Mouse (Mus musculus) spleen, adult 2 months (tissue): ENCODE measurements around the gene Pou2f2.

Experiments used
- CTCF ChIP-seq: fragments of 200-500 bp; IDR thresholded peaks from 2 replicates; pipeline ENCODE4 v1.5.1; 2011; ENCODE audit warnings: mild to moderate bottlenecking, inconsistent platforms; ENCODE audit not compliant: insufficient read depth, insufficient read length, insufficient replicate concordance; ENCODE audit errors: extremely low read depth
- POLR2A ChIP-seq: fragments of 200-500 bp; IDR thresholded peaks from 2 replicates; pipeline ENCODE4 v1.6.1; 2011; ENCODE audit warnings: low read depth, low read length, inconsistent platforms

DNA sequence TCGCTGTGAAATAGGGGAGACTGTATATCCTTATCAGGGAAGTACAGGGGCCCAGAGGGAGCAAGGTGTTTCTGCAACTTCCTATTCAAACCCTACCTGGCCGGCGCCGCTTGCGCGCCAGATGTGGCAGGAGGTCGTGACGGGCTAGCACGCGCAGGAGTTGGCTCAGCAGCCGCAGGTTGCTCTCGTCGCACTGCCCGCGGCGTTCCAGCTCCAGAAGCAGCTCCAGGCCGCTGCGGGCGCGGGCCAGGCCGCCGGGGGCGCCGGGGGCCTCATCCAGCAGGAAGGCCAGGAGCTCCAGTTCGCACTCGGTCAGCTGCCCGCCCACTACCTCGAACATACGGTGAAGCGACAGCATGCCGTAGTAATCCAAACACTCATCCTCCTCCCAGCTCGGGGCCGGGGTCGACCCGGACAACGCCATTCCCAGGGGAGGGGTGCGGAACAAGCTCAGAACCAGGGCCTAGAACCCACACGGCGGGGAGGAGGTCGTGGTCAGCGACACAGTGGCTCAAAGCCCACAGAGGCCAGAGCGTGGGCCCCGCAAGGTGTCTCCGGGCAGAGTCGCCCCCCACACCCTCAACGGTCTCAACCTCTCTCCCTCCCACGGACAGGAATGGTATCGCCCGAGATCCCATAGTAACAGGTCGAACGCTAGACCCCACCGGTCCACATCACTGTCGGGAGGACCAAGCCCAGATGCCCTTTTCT lies 39.3 kb upstream of the Pou2f2 start:
- TF ChIP-seq POLR2A (no peak), CTCF (no peak)
